Mouse (Mus musculus): Measurements from ENCODE around the gene Tenm4.

- TF ChIP-seq CTCF (IDR thresholded peaks at IDR 0.05) (no peak), EP300 (IDR thresholded peaks at IDR 0.05) (no peak)
These were observed 667.3 kb downstream of the Tenm4 start for GRCm38 (mm10) chr7:96838271-96838841.

All from lung, postnatal 0 days (tissue).